Mouse (Mus musculus): ENCODE results near the gene Oosp1.

The Oosp1 gene

DNA sequence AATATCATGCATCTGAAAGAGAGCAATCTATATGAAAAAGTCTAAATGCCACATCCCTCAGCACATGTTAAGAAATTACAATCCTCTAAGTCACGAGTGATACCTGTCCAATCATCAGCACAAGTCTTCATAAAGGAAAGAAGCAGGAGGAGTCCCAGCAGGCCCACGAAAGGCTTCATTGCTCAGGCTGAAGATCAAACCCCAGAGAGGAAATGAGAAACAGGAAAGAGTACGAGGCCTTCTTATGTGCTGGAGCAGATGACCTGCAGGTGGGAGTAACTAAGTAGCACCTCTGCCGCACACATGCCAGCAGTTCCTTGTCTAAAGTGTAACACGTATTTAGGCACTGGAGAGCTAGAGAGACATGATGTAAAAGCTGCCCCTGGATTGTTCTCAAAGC is at the start of gene Oosp1:
Oosp1 (minus strand) TSS at position 312 of the 400 bp plus-strand sequence.
- no peak for DNase-seq

DNA sequence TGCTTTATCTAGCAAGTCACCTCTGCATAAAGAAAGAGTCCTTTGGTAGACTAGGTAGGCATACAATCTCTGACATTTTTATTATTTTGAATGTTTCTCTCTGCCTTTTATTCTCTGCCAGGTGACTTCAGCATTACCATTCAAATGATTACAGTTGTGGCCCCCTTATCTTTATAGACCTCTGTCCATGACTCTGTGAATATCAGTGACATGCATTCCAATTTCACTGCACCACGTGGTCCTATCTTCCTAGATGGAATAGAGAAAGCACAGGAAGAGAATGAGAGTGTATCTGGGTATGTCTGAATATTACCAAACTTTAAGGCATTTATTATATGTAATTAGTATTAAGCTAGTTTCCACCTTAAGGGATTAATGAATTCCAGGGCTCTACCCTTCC is 45.5 kb upstream of the Oosp1 start:
- no peak for DNase-seq

DNA sequence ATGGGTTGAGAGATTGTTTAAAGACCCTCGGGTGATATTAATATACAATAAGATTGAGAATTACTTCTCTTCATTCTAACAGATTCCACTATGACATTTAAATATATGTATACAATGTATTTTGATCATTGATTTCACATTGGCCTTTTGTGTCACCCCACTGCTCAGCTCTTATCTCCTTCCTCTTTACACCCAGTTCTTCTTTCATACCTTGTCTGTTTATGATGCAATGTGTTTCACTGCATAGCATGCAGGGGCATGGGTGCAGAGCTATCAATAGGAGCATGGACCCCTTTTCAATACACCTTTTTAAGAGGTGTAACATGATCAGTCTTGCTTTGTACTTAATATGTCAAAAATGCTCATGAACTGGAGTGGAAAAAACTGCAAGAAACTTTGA is 39.3 kb upstream of the Oosp1 start:
- DNase-seq, result no peak

DNA sequence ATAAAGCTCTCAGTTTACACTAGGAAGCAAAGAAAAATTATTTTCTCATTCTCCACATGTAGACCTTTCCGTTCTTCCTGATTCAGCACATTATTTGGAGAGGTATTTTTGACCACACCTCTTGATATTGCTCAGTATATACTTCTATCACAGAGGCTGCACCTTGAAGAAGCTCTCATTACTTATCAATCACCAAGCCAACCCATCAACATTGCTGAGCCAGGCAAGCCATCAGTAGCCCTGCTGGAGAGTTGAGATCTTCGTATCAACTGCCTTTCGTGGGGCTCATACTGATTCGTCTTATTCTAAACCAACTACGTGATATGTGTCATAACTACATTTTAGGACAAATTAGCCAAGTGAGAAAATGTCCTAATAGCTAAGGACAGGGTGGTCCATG is 36.4 kb upstream of the Oosp1 start:
- no peak for DNase-seq

DNA sequence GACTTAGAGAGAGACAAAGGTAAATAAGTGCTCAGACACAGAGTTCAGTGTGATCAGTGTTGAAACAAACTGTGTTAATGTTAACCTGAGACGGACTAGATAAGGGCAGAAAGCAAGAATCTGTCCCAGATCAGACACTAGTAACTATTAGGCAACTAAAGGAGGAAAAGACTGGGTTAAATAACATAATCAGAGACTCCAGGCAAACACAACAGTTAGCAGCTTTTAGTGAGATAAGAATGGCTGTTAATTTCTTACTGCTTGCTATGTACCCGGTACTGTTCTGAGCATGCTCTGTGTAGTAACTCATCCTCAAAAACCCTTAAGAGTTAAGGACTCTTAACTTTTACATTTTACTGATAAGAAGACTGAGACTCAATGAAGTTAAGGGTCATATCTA is 35.0 kb upstream of the Oosp1 start:
- DNase-seq, result no peak

DNA sequence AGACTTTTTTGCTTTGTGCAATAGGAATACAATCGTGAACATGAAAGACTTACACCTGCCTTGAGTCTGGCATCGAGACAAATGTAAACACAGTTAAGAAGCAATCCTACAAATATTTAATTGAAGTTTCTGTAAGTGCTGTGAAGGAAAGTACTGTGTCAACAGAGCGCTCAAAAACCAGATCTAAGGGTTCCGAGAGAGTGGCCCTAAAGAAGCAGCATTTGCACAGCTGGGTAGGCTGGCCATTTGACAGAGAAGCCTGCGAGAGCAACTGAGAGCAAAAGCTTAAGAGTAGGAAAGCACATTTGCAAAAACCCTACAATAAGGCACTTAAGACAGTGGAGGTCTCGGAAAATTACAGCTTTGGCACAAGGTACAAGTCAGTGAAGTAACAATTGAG is 33.3 kb upstream of the Oosp1 start:
- no peak for DNase-seq

DNA sequence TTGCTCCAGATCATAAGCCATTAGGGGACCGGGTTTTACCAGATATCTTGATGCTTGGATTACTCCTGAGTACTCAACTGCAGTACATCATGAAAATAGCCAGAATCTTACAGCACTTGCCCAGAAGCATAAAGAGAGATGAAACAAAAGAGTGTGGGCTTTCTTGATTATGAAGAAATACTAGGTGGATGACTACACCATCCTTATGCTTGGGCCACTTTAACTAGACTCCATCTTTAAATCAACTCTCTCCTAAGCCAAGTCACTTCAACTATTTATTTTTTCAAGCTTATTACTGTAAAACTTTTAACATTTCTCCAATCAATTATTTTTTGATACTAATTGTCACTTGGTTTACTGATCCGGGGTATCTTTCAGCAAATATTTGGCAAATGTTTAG is 32.9 kb upstream of the Oosp1 start:
- no peak for DNase-seq

DNA sequence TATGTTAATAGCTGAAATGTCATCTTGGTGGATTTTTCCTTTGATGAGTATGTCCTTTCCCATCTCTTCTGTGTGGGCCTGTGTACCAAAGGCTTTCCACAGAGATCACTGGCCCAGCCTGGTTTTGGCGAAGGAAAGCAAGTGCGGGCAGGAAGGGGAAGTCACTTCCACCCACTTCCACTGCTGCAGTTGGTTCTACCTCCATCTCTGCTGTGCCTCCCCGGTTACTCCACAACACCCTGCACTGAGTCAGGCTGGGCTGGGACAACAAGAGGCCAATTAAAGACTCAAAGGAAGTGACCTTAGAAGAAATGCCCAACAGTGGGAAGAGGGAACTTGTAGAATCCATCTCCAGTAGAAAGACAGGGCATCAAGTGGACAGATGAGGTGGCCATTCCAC is 29.1 kb upstream of the Oosp1 start:
- DNase-seq, result no peak

DNA sequence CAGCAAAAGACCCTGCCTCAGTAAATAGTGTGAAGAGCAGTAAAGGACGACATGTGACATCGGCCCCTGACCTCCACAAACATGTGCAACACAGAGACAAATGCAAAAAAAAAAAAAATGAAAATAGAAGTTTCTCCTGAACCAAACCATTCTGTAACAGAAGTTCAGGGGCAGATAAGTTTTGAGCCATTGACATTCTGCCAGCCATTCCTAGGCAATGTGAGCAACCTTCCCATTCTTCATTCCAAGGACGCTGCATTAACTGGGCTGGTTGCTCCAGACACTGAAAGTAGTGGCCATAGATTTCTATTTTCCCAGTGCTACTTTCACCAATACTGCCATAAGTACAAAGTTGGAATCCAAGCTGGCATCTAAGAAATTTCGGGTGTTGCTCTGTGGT is 21.5 kb upstream of the Oosp1 start:
- no peak for DNase-seq

DNA sequence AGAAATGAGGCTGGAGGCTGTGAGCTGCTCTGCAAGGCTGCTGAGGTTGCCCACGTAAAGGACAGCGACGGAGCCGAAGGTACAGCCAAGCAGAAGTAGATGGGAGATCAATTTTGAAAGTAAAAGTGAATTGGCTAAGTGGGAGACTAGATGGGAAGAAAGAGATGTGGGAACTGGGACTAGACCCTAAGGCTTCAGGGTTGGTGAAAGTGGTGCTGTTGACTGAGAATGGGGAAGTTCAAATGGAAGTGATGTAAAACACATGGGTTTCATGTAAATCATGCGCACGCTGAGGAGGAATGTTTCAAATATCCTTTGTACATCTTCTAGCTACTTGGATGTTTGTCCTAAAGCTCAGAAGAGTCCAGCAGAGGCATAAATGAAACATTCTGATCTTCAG is 7.4 kb upstream of the Oosp1 start:
- DNase-seq, result no peak

DNA sequence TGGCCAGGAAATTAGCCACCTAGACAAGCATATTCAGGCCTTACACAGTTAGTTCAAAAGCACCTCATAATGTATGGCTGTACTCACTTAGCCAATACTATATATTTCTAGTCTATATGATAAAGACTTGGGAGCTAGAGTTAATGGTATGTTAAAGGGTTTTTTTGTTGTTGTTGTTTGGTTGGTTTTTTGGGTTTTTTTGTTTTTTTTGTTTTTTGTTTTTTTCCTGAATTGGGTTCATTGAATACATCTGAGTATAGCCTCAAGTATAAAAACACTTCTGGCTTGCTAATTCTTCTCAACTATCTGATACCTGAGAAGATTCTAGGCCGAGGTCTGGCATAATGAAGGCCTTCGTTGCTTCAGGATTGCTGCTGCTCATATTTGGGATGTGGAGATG is 5.8 kb upstream of the Oosp1 start, which contains the start of gene Oosp3:
Oosp3 (plus strand) TSS at position 301 of the 400 bp plus-strand sequence.
- DNase-seq, result no peak

DNA sequence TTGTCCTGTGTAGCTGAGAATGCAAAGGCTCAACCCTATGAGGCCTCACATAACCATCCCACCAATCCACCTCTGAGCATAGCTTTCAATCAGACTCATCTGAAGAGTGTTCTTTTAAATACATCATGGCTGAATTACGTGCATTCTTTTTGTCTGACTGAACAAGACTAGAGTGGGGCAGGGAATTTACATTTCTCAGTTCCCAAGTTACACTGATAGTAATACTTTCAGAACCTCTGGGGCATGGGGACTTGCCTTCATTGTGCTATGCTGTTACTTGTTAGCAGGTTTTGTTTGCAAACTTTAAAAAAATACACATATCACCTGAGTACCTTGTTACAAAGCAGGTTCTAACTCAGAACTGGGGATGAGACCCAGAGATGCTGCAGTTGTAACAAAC is 504 bp upstream of the Oosp1 start:
- no peak for DNase-seq

DNA sequence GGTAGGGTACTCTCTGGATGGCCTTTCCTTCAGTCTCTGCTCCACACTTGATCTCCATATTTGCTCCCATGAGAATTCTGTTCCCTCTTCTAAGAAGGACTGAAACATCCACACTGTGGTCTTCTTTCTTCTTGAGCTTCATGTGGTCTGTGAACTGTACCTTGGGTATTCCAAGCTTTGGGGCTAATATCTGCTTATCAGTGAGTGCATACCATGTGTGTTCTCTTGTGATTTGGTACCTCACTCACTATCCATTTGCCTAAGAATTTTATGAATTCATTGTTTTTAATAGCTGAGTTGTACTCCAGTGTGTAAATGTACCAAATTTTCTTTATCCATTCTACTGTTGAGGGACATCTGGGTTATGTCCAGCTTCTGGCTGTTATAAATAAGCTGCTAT is 29.4 kb downstream of the Oosp1 start:
- DNase-seq, result no peak

DNA sequence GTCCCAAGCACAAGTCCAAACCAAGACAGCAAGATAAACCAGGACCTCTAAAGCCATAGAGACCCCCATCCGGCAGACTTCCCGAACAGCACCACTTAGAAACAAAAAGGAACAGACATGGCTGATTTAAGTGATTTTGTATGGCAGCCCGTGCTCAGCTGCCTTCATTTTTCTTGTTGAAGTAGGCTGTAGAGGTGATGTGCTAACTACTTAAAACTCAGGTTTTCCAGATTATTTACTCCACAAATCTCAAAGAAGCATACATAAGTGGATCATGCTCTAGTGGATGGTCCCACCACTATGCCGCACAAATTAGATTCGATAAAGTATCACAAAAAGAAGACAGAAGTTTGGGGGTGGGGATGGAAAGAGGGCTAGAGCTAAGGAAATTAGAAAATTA is 30.5 kb downstream of the Oosp1 start, which contains the start of gene Oosp2:
Oosp2 (minus strand) TSS at position 101 of the 400 bp plus-strand sequence.
- DNase-seq, result no peak

DNA sequence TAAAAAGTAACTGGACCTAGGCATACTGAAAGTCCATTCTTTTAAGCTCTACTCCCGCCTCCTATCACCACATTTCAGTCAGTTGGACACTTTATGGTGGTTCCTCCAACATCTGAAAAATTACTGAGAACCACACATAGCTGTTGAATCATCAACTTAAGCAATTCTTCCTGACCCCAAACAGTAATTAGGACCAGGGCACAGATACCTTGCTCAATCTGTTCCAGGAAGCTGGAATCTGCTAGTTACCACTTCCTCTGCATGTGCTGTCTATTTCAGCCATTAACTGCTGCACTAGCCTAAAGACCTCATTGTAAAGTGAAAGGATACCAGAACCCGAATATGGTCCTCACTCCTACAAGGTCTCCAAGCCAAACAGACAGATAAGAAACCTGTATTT is 31.8 kb downstream of the Oosp1 start:
- no peak for DNase-seq

DNA sequence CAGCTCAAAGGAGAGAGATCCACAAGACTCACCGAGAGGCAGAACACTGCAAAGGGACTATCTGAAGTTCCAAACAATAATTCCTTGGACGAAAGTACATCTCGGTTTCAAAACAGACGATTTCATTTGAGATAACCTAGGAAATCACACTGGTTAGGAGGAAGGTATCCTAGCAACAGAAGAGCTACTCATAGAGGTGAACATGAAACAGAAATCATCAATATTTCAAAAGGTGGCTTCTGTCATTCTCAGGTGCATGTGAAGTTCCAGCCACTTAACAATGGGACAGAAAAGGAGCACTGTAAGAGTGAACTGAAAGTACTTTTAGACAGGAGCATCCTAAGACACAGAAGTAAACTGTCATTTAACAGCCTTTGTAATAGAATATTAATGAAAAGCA is 41.4 kb downstream of the Oosp1 start:
- no peak for DNase-seq

DNA sequence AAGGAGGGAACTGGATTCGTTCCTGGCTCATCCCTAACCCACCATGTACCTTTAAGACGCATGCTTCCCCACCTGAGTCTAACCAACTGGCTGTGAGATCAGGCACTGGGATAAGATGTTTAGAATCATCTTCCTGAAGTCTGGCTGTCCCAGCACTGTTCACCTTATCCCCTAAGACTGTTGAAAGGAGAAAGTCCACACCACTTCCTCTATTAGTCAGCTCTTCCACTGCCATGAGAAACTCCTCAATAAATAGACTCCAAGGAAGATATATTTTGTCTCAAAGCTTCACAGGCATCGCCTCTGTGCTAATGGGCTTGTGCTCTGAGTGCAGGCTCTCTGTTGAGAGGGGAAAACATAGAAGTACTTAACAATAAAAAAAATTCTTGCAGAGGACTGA is 44.8 kb downstream of the Oosp1 start:
- no peak for DNase-seq

DNA sequence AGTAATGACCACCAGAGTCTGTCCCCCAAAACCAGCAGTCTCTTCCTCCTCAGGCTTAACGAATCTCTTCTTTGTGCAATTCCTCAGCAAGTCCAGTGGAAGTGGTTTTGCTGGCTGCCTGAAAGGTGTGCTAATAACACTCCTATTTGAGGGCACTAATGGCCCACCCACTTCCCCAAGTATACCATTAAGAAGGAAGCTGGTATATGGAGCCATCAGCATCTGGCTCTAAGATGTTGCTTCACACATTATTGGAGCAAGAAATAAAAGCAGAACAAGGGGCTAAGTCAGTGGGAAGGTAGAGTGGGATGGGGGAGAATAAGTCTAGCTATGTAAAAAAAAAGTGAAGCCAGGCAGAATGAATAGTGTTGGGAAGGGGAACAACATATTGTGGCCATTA is 50.2 kb downstream of the Oosp1 start, which contains the start of gene Ms4a3:
Ms4a3 (minus strand) TSS at position 120 of the 400 bp plus-strand sequence.
- no peak for DNase-seq

DNA sequence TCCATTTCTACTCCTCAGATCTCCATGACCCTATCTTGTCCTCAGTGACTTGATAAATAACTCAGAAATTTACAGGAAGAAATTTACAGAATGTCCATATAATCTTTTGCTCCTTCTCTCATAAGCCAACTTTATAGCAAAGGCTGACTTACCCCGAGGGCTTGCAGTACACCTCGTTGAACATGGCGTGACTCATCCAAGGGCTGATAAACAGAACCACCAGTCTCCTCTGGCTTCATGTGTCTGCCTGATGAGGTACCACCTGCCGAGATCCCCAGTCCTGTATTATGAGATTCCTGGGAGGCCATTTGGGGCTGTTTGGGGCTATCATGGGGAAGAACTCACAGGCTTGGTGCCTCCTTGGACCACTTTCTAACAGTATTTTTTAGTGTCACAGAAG is 51.9 kb downstream of the Oosp1 start:
- DNase-seq, result no peak

DNA sequence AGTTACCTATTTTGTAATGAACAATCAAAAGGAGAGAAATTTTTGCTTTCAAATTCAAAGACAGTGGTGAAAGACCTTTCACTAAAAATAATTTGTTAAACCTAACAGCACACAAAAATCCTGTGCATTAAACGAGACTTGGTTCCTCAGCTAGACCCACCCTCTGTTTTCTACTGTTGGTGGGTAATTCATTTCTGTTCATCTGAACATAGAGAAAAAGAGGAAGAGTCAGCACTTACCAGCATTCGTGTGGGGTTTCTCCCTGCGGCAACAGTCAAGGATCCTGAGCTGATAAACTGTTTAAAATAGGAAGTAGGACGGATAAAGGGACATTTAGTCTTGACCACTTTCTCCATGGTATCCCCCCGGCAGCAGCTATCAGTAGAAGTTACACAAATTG is 55.4 kb downstream of the Oosp1 start:
- DNase-seq, result no peak

DNA sequence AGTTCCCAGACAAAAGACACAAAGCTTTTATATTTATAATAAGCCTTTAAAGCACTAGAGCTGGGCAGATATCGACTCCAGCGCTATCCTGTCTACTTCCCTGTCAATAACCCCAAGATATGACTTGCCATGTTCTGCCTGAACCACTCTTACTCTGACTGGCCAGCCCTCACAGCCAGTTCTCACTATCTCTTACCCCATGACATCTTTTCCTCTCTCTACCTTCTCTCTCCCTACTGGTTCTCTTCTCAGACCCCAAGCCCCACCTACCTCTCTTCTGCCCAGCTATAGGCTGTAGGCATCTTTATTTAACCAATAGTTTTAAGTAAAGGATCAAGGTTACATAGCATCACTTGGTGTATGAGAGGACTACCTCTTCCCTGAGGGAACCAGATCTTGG is 56.6 kb downstream of the Oosp1 start:
- DNase-seq, result no peak

DNA sequence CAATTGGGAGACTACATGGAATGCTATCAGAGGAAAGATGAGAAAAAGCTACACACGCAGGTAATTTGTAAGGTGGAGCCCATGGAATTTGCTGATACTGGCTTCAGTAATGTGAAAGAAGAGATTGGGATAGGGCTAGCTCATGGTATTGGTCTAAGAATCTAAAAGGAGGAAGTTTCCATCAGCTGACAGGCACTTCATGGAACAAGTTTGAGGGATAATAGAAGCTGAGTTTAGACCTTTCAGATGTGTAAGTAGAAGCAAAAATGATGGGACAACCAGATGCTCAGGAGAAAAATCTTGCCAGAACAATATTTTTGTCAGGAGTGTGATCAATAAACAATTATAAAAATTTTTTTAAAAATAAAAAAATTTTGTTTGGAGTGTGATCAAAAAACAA is 57.2 kb downstream of the Oosp1 start:
- no peak for DNase-seq

DNA sequence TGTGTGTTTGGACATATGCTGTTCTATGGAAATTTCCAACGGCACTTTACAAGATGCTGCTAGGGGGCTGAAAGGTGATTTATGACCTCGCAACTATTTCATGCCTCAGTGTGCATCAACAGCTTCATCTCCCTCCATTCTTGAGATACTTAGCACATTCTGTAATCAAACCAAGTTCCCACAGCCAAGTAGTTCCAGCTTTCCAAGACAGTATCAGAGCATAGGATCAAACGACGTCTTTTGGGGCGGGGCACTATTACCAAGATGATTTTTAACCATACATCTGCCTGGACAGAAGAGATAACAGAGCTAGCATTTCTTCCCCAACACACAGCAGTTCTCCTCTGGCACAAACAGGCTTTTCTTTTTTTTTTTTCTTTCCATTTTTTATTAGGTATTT is 65.7 kb downstream of the Oosp1 start:
- DNase-seq, result no peak

DNA sequence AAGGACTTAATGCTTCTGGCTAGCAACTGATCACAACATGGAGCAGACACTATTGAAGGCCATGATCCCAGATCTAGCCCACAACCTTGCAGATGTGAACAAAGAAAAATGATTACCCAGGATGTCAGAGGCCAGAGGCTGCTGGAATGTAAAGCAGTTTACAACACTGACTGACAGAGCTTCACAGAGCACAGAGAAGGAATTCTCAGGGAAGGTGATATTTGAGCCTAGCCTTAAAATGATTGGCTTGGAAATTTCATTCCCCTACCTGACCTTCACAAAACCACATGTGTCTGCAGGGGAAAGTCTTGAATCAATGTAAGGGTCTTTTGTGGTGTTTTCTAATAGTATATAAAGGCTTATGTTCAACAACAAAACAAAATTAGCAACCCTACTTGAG is 66.2 kb downstream of the Oosp1 start:
- DNase-seq, result no peak

DNA sequence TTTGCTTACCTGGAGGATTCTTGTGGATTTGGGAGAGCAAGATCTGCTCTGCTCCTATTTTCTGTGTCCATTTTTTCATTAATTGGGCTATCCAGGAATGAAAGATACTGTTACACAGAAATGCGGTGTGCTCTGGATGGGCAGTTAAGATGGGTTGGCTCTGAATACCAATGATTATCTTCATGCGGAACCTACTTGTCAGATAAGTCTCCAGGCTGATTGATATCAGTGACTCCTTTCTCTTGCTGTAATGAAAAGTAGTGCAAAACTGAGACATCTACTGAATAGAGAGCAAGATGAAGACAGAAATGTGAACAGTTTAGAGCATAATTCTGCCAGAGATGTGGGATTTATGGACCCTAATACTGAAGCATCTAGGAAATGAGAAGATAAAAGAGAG is 67.4 kb downstream of the Oosp1 start, which contains the start of gene Ms4a2:
Ms4a2 (minus strand) TSS at position 169 of the 400 bp plus-strand sequence.
- no peak for DNase-seq

DNA sequence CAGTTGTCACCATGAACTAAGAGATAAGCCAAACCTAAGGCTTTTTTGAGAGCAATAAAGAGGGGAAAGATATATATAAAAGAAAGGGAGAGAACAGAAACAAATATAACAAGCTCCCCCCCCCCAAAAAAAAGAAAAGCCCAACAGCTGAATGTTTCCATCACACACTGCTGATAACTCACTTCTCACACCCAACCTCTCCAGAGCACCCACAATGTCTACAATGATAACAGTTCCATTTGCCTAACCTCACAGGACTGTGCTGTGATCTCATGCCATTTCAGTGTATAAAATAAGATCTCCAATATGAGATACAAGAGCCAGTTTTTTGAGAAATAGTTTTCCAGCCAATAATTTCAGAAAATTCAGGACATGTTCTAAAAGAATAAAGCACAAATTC is 73.0 kb downstream of the Oosp1 start:
- DNase-seq, result no peak

All from thymus, adult 18-20 months (tissue).